Mouse (Mus musculus): ENCODE measurements around the gene Lrrk1.

DNA sequence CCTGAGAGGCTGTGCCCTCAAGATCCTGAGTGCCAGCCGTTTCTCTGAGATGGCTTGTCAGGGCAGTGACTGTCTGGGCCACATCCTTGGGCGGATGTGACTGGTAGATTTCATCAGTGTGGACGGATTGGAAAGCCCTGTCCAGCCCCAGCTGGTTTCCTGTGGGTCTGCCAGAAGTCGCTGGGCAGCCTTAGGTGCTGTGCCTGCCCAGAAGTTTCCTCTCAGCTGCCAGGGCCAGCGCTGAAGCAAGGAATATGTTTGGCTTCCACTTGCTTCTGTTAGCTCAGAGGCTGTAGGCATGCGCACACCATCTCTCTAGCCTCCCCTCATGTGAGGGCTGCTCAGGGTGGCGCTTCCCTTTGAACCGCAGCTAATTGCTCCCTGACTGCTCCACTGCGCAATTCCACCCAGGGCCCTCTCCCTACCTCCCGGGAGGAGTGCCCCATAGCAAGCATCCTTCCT lies 209.0 kb downstream of the Lrrk1 start:
- TF ChIP-seq TBP (conservative IDR thresholded peaks at IDR 0.05; ENCODE audit: low read depth, low read length): no peak
- TF ChIP-seq POLR2A (IDR thresholded peaks at IDR 0.05; ENCODE audit: low read depth, low read length): no peak
- no peak for TF ChIP-seq CTCF (conservative IDR thresholded peaks at IDR 0.05 in 1 of 2, IDR thresholded peaks at IDR 0.05 in 1 of 2; ENCODE audit: low read depth in 2 of 2, low read length in 2 of 2)
- TF ChIP-seq MAZ (IDR thresholded peaks at IDR 0.05; ENCODE audit: low read depth, low read length): no peak
- no peak for TF ChIP-seq SIN3A (IDR thresholded peaks at IDR 0.05; ENCODE audit: low read length)
- TF ChIP-seq IRF4 (IDR thresholded peaks at IDR 0.05; ENCODE audit: low read depth, low read length): no peak
- TF ChIP-seq CHD1 (IDR thresholded peaks at IDR 0.05; ENCODE audit: low read depth, low read length): no peak
- no peak for TF ChIP-seq BHLHE40 (IDR thresholded peaks at IDR 0.05; ENCODE audit: low read depth, low read length)
- no peak for TF ChIP-seq MAFK (IDR thresholded peaks at IDR 0.05; ENCODE audit: insufficient replicate concordance, low read length)
- no peak for TF ChIP-seq JUND (conservative IDR thresholded peaks at IDR 0.05; ENCODE audit: low read depth, low read length)
- no peak for TF ChIP-seq KAT2A (IDR thresholded peaks at IDR 0.05; ENCODE audit: insufficient replicate concordance, low read length)
- TF ChIP-seq RAD21 (IDR thresholded peaks at IDR 0.05; ENCODE audit: low read depth, low read length): no peak
- no peak for TF ChIP-seq E2F4 (IDR thresholded peaks at IDR 0.05; ENCODE audit: insufficient replicate concordance, low read depth, low read length)
- no peak for TF ChIP-seq UBTF (IDR thresholded peaks at IDR 0.05; ENCODE audit: low read depth, low read length)

Data from CH12.LX (cell line).